Mouse (Mus musculus) inflammation-experienced regulatory T-cells, adult 6 months (primary cell): ENCODE results near the gene Spint2. TPM values are rescaled to one million over a fixed set of nuclear protein-coding genes. Genes with fewer than 3 reads are reported as not detected.

ENCODE experiments used
- ATAC-seq: one replicate; pipeline ENCODE4 v1.8.0; 2017
- polyA plus RNA-seq, 3 experiments: library from polyadenylated mRNA; unstranded; fragments of 100-300 nt; shearing (Covaris generic); gene quantifications; one replicate each; pipeline ENCODE4 v1.2.1; 2017

The Spint2 gene
- polyA plus RNA-seq, 3 experiments from 2014 or later: 58.9 to 90.9 (median 63.6) TPM

DNA sequence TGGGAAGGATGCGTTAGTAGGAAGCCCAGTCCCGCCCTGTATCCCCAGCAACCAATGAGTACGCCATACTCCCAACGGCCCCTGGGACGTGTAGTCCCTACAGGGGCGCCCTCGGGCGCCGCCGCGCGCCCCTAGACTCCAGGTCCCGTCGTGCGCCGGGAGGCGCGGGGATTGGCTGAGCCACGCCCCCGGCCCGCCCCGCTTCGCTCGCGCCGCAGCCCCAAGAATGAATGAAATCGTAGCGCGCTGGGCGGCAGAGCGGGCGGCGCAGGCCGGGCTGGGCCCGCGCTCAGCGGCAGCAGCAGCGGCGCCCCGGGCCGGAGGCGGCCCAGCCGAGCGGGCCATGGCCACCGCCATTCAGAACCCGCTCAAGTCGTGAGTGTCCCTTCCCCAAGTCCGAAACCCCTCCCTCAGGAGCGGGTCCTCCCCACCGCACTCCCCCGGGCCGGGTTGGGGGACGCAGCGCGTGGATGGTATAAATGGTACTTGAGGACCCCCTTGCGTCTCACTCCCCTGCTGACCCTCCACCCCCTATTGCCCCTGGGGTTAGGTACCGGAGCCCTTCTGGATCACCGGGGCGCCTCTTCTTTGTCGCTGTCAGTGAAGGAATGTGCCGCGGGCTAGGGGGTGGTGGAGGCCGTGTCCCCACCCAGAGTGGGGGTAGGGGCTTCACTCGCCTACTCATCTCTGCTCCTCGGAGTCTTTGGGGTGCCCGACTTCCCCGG, 22.2 kb upstream of the Spint2 start, which contains the start of gene Dpf1:
Gene Dpf1, plus strand, starts transcription at position 214 of the 725 bp plus-strand sequence.
- peak; percentile 29 for ATAC-seq

DNA sequence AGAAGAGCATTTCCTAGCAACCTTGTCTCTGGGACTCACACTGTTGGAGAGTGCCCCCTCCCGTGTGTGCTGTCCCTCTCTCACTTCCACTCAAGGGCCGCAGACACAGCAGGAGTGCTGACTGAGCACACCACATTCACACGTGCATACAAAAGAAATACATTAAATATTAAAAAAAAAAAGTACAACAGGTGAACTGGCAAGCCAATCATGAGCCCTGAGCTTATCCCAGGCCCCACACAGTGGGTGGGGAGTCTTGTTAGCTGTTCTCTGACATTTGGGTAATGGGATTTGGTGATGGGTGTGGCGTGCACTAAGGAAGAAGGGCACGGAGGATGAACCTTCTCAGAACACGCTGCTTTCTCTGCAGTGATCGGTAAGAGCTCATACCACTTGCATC, 20.9 kb upstream of the Spint2 start:
- ATAC-seq: no peak

DNA sequence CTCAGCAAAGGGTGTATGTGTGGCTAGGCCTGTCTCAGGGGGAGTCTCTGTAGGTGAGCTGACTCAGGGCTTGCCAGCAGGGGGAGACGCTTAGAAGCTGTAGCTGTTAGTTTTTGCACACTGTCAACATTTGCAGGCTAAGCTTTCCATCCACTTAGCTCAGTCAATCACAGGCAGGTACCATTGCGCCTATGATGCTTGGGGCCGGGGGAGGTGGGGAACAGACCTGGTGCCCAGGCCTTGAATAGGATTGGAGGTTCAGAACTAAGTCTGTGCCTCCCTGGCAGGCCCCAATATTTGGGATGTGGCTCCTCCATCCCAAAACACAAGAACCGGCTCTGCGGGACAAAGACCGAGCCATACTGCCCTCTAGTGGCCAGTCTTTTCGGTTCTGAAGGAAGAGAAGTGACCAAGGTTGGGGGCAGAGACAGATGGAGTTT, 19.4 kb upstream of the Spint2 start:
- ATAC-seq: no peak

DNA sequence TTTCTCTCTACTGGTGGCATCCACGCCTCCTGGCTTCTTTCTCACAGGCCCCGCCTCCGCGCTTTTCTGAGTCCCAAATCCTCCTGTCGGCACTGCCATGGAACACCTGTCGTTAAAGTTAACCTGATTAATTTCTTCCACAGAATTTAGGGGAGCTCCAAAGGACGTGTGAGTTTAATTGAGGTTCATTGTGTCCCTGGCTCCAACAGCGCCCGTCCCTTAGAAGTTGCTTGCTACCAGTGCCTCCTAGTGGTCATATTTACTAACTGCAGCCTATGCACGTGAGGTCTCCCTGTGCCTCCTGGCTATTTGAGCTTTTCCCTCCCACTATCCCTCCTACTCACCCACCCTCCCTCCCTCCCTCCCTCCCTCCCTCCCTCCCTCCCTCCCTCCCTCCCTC, 15.3 kb upstream of the Spint2 start:
- peak; percentile 78 for ATAC-seq

DNA sequence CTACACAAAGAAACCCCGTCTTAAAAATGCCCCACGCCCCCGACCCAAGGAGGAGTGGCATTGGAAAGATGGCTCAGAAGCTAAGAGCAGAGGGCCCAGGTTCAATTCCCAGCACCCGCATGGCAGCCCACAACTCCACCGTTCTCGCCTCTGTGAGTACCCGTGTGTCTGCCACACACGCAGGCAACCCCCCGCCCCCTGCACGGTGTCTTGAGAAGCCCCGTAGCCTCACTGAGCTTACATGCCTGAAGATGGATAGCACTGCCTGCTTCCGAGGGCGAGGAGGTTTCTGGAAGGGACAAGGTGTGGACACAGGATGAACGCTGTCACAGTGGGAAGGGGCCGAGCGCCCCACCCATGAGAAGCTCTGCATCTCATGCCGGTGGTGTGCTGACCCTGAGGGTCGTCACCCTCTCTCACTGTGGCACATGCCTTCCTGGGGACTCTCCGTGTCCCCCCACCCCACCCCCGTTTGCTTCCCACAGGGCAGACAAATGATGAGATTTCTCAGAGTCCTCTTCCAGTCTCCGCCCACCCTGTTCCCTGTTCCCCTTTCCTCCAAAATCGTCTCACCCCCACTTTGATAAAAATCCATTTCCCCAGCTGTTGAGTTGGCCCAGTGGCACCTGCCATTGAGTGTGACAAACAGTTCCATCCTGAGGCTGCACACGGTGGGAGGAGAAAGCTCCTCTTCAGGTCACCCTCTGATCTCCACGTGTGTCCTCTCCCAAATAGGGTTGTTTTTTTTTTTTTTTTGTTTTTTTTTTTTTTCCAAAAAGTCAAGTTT, 14.3 kb upstream of the Spint2 start:
- ATAC-seq: no peak

DNA sequence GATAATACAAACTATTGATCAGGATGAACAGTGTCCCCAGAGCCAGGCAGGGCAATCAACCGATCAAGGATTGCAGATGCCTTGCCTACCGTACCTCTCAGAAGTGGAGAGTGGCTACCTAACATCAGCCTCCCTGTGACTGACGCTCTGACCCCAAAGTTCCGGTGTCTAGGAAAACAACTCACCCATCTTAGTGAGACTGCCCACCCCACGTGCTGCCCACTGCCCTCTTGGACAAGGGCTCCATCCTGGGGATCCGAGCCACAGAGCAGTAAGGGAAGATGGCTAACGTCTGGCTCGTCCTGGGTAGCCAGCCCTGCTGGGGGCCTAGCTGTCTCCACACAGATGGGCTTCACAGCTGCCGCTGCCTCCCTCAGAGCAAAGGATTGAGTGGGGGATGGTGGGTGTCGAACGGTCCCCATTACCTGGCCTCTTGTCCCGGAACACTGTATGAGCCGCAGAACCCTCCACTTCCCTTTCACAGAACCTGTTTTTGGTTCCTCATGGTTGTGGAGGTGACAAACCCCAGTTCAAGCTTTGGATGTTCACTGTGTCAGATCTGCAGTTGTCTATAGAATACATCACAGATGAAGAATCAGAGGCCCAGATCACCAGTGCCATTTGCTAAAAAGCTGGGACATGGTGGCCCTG, 12.5 kb upstream of the Spint2 start:
- no peak for ATAC-seq

DNA sequence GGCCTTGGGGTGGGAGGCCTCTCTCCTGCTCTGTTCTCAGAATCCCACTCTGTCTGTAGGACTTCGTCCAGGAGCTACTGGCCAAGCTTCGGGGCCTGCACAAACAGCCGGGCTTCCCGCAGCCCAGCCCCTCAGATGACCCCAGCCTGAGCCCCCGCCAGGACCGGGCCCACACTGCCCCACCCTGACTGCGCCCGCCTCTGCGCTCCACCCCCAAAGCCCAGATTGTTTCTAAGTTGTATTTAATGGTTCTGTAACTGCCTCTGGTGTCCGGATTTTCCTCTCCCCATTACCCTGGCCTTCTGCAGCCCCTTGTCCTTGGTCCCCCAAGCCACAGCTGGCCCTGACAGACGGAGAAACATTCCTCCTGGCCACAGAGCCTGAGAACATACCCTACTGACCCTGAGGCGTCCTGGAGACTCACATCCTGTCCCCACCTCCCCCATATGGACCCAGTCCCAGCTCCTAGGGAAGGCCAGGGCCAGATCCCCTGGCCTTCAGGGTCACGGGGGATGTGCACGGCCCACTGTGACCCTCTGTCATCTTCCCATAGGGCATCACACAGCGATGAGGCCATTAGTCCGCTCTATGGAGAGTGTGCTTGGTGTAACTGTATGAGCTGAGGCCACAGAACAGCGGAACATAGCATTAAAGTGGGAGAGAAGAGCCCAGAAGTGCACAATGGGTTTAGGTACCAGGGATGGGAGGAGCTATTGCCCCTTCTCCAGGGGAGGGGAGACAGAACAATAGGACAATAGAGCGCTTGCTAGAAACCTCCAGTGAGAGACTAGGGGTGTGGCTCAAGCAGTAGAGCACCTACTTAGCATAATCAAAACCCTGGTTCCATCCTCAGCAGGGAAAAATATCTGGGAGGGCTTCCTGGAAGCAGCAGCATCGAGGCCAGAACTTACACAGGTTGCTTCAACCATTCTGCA, 11.7 kb upstream of the Spint2 start:
- ATAC-seq: no peak

DNA sequence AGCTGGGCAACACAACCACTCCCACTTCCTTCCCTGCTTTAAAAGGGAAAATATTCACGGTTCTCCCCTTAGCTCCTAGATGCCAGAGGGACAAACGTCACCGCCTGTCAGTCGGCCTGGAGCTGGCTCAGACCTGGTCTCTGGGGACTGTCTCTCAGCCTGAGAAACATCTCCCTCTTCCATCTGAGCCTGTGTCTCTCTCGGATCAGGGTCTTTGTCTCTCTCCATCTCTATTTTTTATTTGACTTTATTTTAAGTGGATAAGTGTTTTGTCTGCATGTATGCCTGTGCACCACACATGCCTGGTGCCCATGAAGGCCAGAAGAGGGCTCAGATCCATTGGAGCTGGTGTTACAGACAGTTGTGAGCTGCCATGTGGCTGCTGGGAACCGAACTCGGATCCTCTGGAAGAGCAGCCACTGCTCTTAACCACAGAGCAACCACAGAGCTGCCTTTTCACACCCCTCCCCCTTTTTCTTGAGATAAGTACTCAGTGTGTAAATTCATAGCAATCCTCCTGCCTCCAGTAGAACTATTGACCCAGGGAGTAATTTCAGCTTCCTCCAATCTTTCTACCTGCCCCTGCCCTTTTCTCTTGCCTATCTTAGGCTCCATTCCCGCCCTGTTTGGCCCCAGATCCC, 10.9 kb upstream of the Spint2 start:
- ATAC-seq: no peak

DNA sequence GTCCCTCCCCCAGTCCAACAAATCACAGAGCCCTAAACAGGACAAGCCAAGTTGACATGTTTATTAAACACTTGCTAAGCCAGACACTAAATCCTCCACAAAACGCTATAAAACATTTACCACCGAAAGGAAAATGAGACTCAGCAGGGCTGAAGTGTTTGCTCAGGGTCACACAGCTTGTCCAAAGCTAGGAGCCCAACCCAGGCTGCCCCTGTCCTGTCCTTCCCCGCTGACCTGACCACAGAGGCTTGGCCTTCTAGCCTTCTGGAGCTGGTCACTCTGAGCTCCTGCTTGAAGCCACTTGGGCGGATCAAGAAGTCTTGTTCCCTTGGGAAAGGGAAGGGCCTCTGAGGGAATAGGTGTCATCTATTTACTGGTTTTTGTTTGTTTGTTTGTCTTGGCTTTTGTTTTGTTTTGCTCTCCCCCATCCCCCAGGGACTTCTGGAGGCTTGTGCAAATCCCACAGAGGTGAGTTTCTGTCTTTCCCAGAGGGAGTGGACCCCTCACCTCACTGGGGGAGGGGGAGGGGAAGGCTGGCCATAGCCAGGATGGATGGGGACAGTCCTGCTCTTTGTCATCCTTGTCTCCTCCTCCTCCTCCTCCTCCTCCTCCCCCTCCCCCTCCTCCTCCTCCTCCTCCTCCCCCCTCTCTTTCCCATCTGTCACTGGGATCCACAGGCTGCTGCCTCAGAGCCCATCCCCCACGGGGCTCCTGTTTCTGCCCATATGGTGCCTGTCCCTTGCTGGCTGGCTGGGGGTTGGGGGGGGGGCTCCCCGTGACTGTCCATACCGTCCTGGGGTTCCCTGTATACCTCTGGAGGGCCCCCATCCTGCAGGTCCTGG, 10.1 kb upstream of the Spint2 start:
- ATAC-seq: no peak

DNA sequence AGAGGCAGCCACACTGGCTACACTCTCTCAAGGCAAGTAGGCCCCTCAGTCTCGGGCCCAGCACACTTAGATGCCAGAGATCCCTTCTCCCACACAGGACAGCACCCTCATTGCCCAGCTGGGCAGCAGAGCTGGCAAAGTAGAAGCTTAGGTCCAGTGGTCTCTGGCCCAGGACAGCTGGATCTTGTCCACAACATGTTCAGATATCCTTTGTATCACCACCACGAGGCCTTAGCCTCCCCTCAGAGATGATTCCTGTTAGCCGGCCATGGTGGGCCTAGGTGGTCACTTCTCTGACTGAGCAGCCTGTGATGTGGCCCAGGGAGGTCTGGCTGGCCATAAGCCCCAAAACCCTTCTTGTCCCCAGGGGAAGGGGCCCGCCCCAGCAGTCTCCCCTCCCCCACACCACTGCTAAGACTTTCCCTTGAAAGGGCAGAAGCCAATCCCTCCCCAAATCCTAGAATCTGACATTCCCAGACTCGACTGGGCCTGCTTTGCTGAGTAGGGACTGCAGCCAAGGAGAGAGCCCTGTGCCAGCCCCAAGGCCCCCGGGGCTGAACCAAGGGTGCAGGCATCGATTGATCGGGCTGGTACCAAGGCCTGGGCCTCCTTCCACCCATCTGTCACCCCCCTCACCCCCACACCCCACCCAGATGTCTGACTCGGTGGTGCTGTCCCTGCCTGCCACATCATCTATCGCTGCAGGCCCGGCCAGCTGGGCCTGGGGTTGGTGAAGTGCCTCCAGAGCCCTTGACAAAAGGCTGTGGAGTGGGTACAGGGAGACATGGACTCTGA, 9.2 kb upstream of the Spint2 start:
- no peak for ATAC-seq

DNA sequence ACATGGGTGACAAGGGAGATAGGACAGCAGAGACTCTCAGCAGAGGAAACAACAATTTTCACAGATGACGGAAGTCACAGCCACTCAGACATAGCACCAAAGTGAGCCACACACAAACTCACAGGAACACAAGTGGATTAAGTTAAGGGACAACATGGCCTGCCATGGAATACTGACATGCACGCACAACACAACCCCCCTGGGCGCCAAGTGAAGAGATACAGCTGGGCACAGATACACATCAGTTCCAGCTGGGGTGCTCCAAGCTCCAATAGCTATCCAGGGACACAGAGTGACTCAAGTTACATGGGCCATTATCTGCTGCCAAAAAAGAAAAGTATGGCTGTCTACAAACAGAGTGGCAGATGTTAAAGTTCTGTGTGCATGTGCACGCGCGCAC, 8.1 kb upstream of the Spint2 start:
- ATAC-seq: no peak

DNA sequence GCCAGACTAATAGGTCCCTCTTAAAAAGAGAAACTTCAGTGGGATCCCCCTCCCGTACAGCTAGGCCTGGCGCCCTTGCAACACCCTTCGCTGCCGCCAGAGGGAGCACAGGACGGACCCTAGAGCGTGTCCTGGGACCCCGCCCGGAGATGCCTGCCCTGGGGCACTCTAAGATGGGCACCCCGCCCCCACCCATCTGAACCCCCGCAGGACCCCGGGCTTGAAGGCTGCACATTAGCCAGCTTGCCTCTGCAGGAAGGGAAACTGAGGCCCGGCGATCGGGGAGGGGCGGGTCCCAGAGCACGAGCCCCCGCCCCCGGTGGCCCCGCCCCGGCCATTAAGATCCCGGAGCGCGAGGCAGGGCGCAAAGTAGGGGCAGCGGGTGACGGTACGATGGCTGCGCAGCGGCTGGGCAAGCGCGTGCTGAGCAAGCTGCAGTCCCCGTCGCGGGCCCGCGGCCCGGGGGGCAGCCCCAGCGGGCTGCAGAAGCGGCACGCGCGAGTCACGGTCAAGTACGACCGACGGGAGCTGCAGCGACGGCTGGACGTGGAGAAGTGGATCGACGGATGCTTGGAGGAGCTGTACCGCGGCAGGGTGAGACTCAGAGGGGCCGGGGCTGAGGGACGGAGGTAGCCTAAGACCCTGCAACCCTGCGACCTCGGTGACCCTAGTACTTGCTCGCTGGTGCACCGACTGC, 7.4 kb upstream of the Spint2 start, which contains the start of gene Ppp1r14a:
Gene Ppp1r14a, plus strand, starts transcription at position 367 of the 697 bp plus-strand sequence.
- ATAC-seq: no peak

DNA sequence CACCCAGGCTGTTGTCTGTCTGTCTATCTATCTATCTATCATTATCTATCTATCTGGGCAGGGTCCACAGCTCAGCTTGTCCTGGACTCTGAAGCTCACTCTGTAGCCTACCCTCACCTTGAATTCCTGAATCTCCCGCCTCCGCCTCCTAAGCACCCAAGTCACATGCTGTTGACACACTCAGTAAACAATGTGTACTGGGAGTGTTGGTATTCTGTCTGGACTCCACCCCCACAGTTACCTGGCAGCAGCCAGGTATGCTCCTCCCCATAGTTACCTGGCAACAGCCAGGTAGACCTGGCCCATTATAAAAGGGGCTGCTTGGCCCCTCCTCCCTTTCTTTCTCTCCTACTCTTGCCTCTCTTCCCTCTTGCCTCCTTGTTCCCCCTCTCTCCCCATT, 6.4 kb upstream of the Spint2 start:
- no peak for ATAC-seq

DNA sequence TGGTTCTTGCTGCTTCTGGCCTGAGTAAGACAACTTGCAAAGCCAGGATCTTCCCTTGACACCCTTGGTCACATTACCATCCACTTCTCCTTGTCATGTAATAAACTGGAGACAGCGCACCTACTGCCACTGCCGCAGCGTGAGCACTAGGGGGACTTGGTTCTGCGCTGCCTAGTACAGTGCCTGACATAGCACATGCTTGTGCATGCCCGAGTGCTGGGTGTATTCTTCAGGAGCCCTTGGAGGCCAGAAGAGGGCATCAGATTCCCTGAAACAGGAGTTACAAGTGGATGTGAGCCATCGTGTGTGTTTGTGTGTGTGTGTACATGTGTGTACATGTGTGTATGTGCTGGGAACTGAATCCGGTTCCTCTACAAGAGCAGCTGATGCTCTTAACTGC, 5.8 kb upstream of the Spint2 start:
- ATAC-seq: no peak

DNA sequence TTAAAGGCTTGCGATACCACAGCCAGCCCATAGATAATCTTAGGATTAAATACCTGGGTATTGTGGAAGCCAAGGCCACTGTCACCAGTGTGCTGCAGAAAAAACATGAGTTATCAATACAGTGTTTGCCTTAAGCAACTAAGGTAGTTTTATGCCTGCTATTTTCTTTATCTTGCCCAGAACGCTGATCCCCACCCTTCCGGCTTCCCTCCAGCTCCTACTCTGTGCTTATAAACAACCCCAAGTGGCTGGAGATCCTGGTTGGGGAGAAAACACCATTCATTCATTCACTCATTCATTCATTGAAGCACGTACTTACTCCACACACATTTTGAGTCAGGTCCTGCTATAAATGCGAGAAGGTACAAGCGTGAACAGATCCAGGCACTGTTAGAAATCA, 2.8 kb upstream of the Spint2 start:
- no peak for ATAC-seq

DNA sequence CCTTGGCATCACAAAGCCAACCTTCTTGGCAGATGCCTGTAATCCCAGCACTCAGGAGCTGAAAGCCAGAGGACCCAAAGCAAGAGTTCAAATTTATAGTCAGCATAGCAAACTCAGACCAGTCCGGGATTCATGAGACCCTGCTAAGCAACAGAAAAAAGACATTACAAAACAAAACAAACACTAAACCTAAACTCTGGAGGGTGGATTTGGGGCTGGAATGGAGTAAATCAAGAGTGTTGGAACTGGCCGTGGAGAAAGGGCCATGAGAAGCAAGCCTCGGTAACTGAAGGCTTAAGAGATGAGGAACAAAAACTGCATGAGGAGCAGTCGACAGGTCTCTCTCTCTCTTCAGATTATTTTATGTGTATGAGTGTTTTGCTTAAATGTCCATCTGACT, 2.2 kb upstream of the Spint2 start:
- ATAC-seq: no peak

DNA sequence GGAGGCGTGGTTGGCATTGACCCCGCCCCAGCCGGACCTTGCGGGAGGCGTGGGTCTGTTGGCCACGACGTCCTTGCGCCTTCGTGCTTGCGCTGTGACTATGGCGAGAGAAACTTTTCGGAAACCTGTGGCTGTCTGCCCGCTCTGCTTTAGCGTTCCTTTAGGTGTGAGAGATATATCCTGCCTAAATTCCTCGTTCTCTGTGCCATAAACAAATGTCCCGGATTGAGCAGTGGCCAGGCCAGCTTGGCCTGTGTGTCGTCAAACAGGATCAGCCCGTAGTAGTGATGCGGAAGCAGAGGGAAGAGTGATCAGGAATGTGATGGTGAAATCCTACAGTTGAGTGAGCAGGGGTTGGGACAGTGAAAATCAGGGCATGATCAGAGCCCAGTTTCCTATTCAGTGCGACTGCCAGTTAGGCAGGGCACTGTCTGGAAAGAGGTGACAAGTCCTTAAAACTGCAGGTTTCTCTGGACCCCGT, 402 bp upstream of the Spint2 start:
- no peak for ATAC-seq

DNA sequence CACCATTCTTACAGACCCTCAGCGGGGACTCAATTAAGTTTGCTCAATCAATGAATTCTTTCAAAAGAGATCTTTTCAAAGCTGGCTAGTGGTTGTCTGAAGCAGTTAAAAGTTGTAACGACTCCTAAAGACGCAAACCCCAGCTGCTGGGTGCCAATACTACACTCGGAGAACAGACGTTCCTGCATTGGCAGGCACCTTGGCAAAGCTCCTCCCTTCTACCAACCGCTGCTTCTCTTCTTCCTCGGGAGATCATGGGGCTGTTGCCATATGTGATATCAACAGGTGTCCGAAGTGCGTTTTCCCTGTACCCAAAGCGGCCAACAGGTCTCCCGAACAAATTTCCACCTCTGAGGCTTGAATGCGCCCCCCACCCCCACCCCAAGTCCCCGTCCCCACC, 911 bp downstream of the Spint2 start:
- ATAC-seq: no peak

DNA sequence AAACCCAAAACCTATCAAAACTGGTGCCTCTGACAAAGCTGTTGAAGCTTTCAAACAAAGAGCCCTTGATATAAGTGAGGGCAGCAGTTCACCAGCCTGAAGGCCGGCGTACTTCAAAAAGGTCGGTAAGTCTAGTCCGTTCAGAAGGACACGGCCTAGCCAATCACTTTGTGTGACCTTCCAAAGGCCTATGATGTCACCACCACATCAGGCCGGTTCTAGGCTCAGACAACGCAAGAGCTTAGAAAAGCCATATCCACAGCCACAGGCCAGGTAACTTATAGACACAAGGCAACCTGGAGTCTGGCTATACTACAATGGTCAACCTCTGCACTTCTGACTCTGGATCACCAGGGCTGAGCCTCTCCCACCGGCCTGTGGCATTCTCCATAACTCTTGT, 1.8 kb downstream of the Spint2 start:
- no peak for ATAC-seq
